Mouse (Mus musculus) G1E (cell line): ENCODE data around the gene Hrh1. TPM values are rescaled to one million over a fixed set of nuclear protein-coding genes. Genes with fewer than 3 reads are reported as not detected.

Experiments used
- ATAC-seq: 2 replicates; pipeline ENCODE4 v1.8.0; 2016; ENCODE audit warnings: mild to moderate bottlenecking; ENCODE audit not compliant: insufficient number of reproducible peaks, poor library complexity, low FRiP score, severe bottlenecking; ENCODE audit errors: extremely low read depth
- DNase-seq: peaks from one replicate; pipeline ENCODE4 v3.0.0; 2012; ENCODE audit warnings: low spot score
- H3K27me3 ChIP-seq: 2 replicates; pipeline ENCODE4 v1.6.1; 2012; ENCODE audit warnings: mild to moderate bottlenecking, low read length, inconsistent platforms; ENCODE audit not compliant: insufficient read depth
- H3K36me3 ChIP-seq: replicated peaks from 2 replicates; pipeline ENCODE3; 2012; ENCODE audit warnings: mild to moderate bottlenecking, inconsistent platforms
- H3K4me1 ChIP-seq: 2 replicates; pipeline ENCODE4 v1.6.1; 2012; ENCODE audit warnings: low read depth, low read length, inconsistent platforms, mixed read lengths; ENCODE audit not compliant: insufficient read depth
- H3K4me3 ChIP-seq: 2 replicates; pipeline ENCODE4 v1.5.1; 2012; ENCODE audit warnings: low read depth, mild to moderate bottlenecking, inconsistent platforms, low read length, moderate library complexity, mixed read lengths
- H3K9me3 ChIP-seq: replicated peaks from 2 replicates; pipeline ENCODE4 v1.6.1; 2012; ENCODE audit warnings: inconsistent platforms
- CTCF ChIP-seq: IDR thresholded peaks from 2 replicates; pipeline ENCODE4 v1.5.1; 2012; ENCODE audit warnings: low read depth, low read length, inconsistent platforms, mixed read lengths
- GATA1 ChIP-seq: IDR thresholded peaks from 2 replicates; pipeline ENCODE4 v1.6.1; 2012; ENCODE audit warnings: borderline replicate concordance, low read length, inconsistent platforms, mixed read lengths
- GATA2 ChIP-seq: IDR thresholded peaks from 2 replicates; pipeline ENCODE4 v1.6.1; 2012; ENCODE audit warnings: low read depth, low read length, inconsistent platforms, borderline replicate concordance
- POLR2AphosphoS5 ChIP-seq: IDR thresholded peaks from 2 replicates; pipeline ENCODE4 v1.6.1; 2012; ENCODE audit warnings: low read depth, low read length, inconsistent platforms; ENCODE audit not compliant: insufficient replicate concordance
- TAL1 ChIP-seq: conservative IDR thresholded peaks from 2 replicates; pipeline ENCODE4 v1.6.1; 2012; ENCODE audit warnings: low read depth, low read length, inconsistent platforms, mixed read lengths
- polyA plus RNA-seq: library from polyadenylated mRNA; stranded (reverse); fragments of >175 nt; gene quantifications from 2 replicates; pipeline ENCODE4 v1.2.3, GENCODE M21; 2012
- total RNA-seq, 2 experiments: library from RNA; stranded (forward) in 1 of 2; stranded (reverse) in 1 of 2; fragments of 200-1000 nt in 1 of 2; fragments of >200 nt in 1 of 2; fragmentation: Nextera tagmentation in 1 of 2; gene quantifications; 2 replicates each; pipeline ENCODE4 v1.2.3; 2014 to 2017

Hrh1 gene
- total and polyA plus RNA-seq, 3 experiments, result 0.11 TPM; not detected in 2

DNA sequence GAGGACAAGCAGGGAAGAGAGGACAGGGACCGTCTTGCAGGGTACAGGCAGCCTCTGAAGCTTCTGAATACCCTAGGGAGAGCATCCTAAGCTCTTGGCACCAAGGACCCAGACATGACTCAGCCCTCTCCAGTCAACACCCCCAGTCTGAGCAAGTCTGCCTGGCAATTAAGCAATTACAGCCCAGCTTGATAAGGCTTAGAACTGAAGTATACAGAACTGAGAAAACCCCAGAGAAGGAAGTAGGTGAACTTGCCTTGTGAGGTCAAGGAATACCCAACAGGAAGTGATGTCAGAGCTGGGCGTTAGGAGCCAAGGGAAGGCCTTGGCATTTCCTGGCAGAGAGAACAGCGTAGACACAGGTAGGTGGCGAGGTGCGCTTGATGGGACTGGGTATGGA, 60.5 kb downstream of the Hrh1 start:
- no peaks in the 10 kb centered on the region for H3K27me3 ChIP-seq
- H3K36me3 ChIP-seq, result no peaks in the 10 kb centered on the region
- DNase-seq (no peak), ATAC-seq (no peak)
- no peaks in the 10 kb centered on the region for H3K4me1 ChIP-seq
- peaks cover 89% of the 10 kb centered on the region for H3K9me3 ChIP-seq
- TF ChIP-seq GATA1 (no peak), TAL1 (no peak), CTCF (no peak)
- no peak overlapping the region for H3K4me3 ChIP-seq

- DNase-seq, result no peak
- no peaks in the 10 kb centered on the region for H3K4me1 ChIP-seq
- H3K9me3 ChIP-seq, result peaks cover 90% of the 10 kb centered on the region
- no peak overlapping the region for H3K4me3 ChIP-seq
- TF ChIP-seq POLR2AphosphoS5 (no peak), CTCF (no peak), TAL1 (no peak), GATA1 (no peak), GATA2 (no peak)
- no peaks in the 10 kb centered on the region for H3K36me3 ChIP-seq
- H3K27me3 ChIP-seq, result no peaks in the 10 kb centered on the region
- ATAC-seq, result no peak
Observed at GRCm38 (mm10) chr6:114459969-114460368, 62.2 kb downstream of the Hrh1 start.

DNA sequence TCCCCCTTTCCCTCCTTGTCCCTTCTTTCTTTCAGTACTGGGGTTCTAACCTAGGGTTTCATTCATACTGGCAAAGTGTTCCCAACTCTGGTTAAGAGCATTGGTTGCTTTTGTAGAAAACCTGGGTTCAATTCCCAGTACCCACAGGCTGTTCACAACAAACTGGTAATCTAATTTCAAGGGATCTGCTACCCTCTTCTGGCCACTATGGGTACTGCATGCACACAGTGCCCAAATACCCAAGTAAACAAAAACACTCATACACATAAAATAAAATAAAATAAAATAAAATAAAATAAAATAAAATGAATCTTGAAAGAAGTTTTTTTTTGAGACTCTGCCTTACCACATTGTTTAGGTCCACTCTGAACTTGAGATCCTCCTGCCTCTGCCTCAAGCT, 63.8 kb downstream of the Hrh1 start:
- Histone ChIP-seq H3K9me3 (peaks cover 87% of the 10 kb centered on the region), H3K4me1 (no peaks in the 10 kb centered on the region), H3K4me3 (no peak overlapping the region), H3K27me3 (no peaks in the 10 kb centered on the region), H3K36me3 (no peaks in the 10 kb centered on the region)
- TF ChIP-seq POLR2AphosphoS5 (no peak), GATA1 (no peak), GATA2 (no peak), CTCF (no peak), TAL1 (no peak)
- DNase-seq, result no peak
- no peak for ATAC-seq

GRCm38 (mm10) chr6:114462747-114463146, 65.0 kb downstream of the Hrh1 start:
- H3K9me3 ChIP-seq, result peaks cover 82% of the 10 kb centered on the region
- H3K4me3 ChIP-seq, result no peak overlapping the region
- no peaks in the 10 kb centered on the region for H3K27me3 ChIP-seq
- ATAC-seq (no peak), DNase-seq (no peak)
- TF ChIP-seq CTCF (no peak), POLR2AphosphoS5 (no peak), TAL1 (no peak), GATA2 (no peak), GATA1 (no peak)
- no peaks in the 10 kb centered on the region for H3K4me1 ChIP-seq
- no peaks in the 10 kb centered on the region for H3K36me3 ChIP-seq

GRCm38 (mm10) chr6:114473541-114473940, 75.8 kb downstream of the Hrh1 start:
- no peak for DNase-seq
- TF ChIP-seq GATA2 (no peak), CTCF (no peak), GATA1 (no peak), POLR2AphosphoS5 (no peak), TAL1 (no peak)

GRCm38 (mm10) chr6:114474059-114474458, 76.3 kb downstream of the Hrh1 start:
- Histone ChIP-seq H3K27me3 (no peaks in the 10 kb centered on the region), H3K4me3 (no peak overlapping the region), H3K4me1 (no peaks in the 10 kb centered on the region), H3K9me3 (peaks cover 70% of the 10 kb centered on the region), H3K36me3 (no peaks in the 10 kb centered on the region)
- ATAC-seq (no peak), DNase-seq (no peak)
- TF ChIP-seq GATA2 (no peak), TAL1 (no peak), GATA1 (no peak), POLR2AphosphoS5 (no peak), CTCF (no peak)

More at GRCm38 (mm10) chr6:114473541-114473940, 75.8 kb downstream of the Hrh1 start:
- no peaks in the 10 kb centered on the region for H3K27me3 ChIP-seq
- H3K4me3 ChIP-seq, result no peak overlapping the region
- ATAC-seq, result no peak
- no peaks in the 10 kb centered on the region for H3K4me1 ChIP-seq
- peaks cover 69% of the 10 kb centered on the region for H3K9me3 ChIP-seq
- H3K36me3 ChIP-seq, result no peaks in the 10 kb centered on the region

GRCm38 (mm10) chr6:114474911-114475310, 77.2 kb downstream of the Hrh1 start:
- ATAC-seq (no peak), DNase-seq (no peak)
- Histone ChIP-seq H3K27me3 (no peaks in the 10 kb centered on the region), H3K4me1 (no peaks in the 10 kb centered on the region), H3K9me3 (peaks cover 72% of the 10 kb centered on the region), H3K36me3 (no peaks in the 10 kb centered on the region), H3K4me3 (no peak overlapping the region)
- TF ChIP-seq GATA2 (no peak), GATA1 (no peak), POLR2AphosphoS5 (no peak), TAL1 (no peak), CTCF (no peak)

DNA sequence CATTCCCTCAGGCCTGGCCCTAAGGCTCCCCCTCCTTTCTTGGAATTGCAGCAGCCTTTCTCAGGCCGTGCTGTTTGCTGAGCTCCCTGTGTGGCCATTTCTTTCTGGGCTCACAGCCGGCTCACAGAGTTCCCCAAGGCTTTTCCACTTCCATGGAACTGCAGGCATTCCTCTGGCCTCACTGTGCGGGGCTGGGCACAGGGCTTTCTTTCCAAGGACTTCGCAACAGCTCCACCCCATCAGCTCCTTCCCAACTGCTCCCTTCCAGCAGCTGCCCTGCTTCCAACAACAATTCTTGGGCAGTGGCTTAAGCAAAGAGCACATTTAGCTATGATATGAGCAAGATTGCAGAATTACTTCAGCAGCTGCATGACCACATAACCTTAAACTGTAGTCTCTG, 81.0 kb downstream of the Hrh1 start:
- Histone ChIP-seq H3K36me3 (no peaks in the 10 kb centered on the region), H3K9me3 (peaks cover 84% of the 10 kb centered on the region), H3K27me3 (no peaks in the 10 kb centered on the region), H3K4me3 (no peak overlapping the region), H3K4me1 (no peaks in the 10 kb centered on the region)
- TF ChIP-seq GATA2, result no peak
- TF ChIP-seq CTCF, result no peak
- no peak for TF ChIP-seq GATA1
- TF ChIP-seq POLR2AphosphoS5, result no peak
- no peak for TF ChIP-seq TAL1
- ATAC-seq (no peak), DNase-seq (no peak)
